Mouse (Mus musculus): ENCODE measurements around the gene Svbp.

The Svbp gene

DNA sequence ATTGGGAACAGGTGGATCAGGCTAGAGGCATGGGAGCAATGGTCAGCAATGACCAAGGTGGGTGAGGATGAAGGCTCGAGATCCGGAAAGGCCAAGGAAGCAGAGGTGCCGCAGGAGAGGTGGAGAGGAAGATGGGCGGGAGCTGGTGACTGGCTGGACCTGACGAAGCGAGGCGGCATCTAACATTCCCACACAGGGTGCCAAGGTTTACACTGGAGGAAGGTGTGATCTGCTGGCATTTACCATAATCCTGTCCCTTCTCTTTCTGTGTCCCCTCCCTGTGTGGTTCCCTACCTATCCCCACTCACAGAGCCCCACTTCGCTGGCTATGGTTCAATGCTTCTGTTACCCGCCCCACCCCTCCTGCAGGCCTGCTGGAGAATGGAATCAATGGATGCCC lies 50.9 kb downstream of the Svbp start:
- 69% methylated on average over 9 of the region's 9 CpGs for WGBS

DNA sequence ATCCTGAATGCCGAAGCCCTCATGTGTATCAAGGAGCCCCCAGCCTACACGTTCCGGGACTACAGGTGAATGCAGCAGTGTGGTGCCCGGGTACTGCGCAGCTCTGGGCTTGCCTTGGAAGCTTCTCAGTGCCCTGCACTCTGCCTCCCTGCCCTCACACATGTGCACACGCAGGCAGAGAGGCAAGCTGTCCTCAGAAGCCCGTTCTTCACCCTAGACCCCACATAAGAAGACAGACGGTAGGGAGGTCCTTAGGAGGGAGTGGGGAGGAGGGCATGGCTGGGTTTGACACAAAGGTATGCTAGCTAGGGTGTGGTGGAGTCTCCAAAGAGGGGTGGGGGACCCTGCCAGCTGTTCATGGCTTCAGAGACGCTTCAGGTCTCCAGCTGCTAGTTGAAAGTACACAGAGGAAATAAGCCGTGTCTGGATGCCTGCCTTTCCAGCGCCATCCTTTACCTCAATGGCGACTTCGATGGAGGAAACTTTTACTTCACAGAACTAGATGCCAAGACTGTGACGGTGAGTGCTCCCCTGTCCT lies 51.7 kb downstream of the Svbp start:
- 75% methylated on average over 14 of the region's 14 CpGs for WGBS

- 43% methylated on average over 13 of the region's 13 CpGs for WGBS
Measured at GRCm38 (mm10) chr4:119247462-119248235, 52.5 kb downstream of the Svbp start.

GRCm38 (mm10) chr4:119248407-119248965 lies 53.4 kb downstream of the Svbp start:
- 82% methylated on average over 11 of the region's 11 CpGs for WGBS

All from cerebral cortex, adult 2 months (tissue).